Mouse (Mus musculus) liver, postnatal 0 days (tissue): ENCODE results near the gene Pidd1.
A peak's percentile ranks its signal among the peaks of the same experiment; 100 is the strongest.

Source experiments
- CTCF ChIP-seq: sonication (generic); IDR thresholded peaks from 2 replicates; pipeline ENCODE4 v1.5.1; 2016; ENCODE audit warnings: antibody characterized with exemption, low read depth
- EP300 ChIP-seq: IDR thresholded peaks from 2 replicates; pipeline ENCODE4 v1.6.1; 2016; ENCODE audit warnings: antibody characterized with exemption, low read depth, mild to moderate bottlenecking

DNA sequence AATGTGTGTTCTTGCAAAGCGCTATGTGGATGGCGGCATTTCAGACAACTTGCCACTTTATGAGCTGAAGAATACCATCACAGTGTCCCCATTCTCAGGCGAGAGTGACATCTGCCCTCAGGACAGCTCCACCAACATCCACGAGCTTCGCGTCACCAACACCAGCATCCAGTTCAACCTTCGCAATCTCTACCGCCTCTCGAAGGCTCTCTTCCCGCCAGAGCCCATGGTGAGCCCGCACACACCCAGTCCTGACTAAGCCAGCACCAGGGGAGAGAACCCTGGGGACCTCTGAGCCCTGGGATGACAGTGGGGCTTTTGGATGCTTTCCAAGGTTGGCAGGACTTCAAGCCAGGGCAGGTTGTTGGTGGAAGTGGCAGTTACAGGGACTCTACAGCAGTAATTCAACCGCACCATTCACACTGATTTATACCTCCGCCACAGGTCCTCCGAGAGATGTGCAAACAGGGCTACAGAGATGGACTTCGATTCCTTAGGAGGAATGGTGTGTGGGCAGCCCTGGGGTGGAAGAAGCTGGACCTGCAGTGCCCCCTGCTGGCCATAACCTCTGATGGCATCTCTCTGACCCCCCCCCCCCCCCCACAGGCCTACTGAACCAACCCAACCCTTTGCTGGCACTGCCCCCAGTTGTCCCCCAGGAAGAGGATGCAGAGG, 14.3 kb upstream of the Pidd1 start:
- TF ChIP-seq CTCF (peak; percentile 75), EP300 (no peak)
